Mouse (Mus musculus) CH12.LX (cell line): ENCODE measurements around the gene Eno4. TPM values are rescaled to one million over a fixed set of nuclear protein-coding genes. Genes with fewer than 3 reads are reported as not detected.

Experiments used
- DNase-seq: peaks from one replicate; pipeline ENCODE4 v3.0.0-alpha.2; 2013; ENCODE audit errors: extremely low read depth
- H3K27ac ChIP-seq: 2 replicates; pipeline ENCODE4 v1.5.1; 2012; ENCODE audit warnings: low read depth, mild to moderate bottlenecking, control low read depth, moderate library complexity; ENCODE audit not compliant: insufficient read depth
- H3K27me3 ChIP-seq: replicated peaks from 2 replicates; pipeline ENCODE3; 2012; ENCODE audit warnings: inconsistent platforms
- H3K36me3 ChIP-seq, 2 experiments: replicated peaks in 1 of 2; 2 replicates each; pipeline versions ENCODE3 to v1.6.1; 2012; ENCODE audit warnings: inconsistent platforms in 1 of 2, low read length in 1 of 2, mild to moderate bottlenecking in 1 of 2, mixed read lengths in 1 of 2, moderate library complexity in 1 of 2; ENCODE audit not compliant: control insufficient read depth in 1 of 2, insufficient read depth in 1 of 2
- H3K4me1 ChIP-seq, 2 experiments: 2 replicates each; pipeline ENCODE4 v1.6.1; 2012; ENCODE audit warnings: inconsistent platforms in 1 of 2, moderate library complexity in 1 of 2; ENCODE audit not compliant: insufficient read depth in 2 of 2, control insufficient read depth in 1 of 2
- H3K4me2 ChIP-seq: 2 replicates; pipeline ENCODE4 v1.6.1; 2012; ENCODE audit warnings: low read depth, mild to moderate bottlenecking, control low read depth; ENCODE audit not compliant: poor library complexity, insufficient read depth, severe bottlenecking
- H3K4me3 ChIP-seq, 3 experiments: fragments of 150-350 bp in 1 of 3; sonication (generic) in 1 of 3; replicated peaks in 1 of 3; 2 replicates each; pipeline versions ENCODE3 to v1.5.1; 2011 to 2012; ENCODE audit warnings: low read depth in 2 of 3, low read length in 2 of 3, mild to moderate bottlenecking in 2 of 3, moderate library complexity in 2 of 3, control low read depth in 1 of 3, improper control_type of control experiment in 1 of 3, inconsistent platforms in 1 of 3, mixed read lengths in 1 of 3; ENCODE audit not compliant: poor library complexity in 1 of 3
- H3K79me2 ChIP-seq: replicated peaks from 2 replicates; pipeline ENCODE4 v1.6.1; 2012; ENCODE audit warnings: mild to moderate bottlenecking, moderate library complexity; ENCODE audit not compliant: control insufficient read depth, poor library complexity, insufficient read depth, severe bottlenecking; ENCODE audit errors: extremely low read depth
- H3K9ac ChIP-seq: 2 replicates; pipeline ENCODE4 v1.6.1; 2012; ENCODE audit warnings: low read depth, mild to moderate bottlenecking, control low read depth, moderate library complexity; ENCODE audit not compliant: insufficient read depth
- H3K9me3 ChIP-seq: replicated peaks from 2 replicates; pipeline ENCODE3; 2012; ENCODE audit warnings: low read length, inconsistent platforms, mixed read lengths
- BHLHE40 ChIP-seq: IDR thresholded peaks from 2 replicates; pipeline ENCODE4 v1.6.1; 2011; ENCODE audit warnings: mild to moderate bottlenecking, low read depth, low read length, improper control_type of control experiment
- CHD1 ChIP-seq: IDR thresholded peaks from 2 replicates; pipeline ENCODE4 v1.6.1; 2012; ENCODE audit warnings: low read depth, low read length, improper control_type of control experiment, inconsistent platforms
- CTCF ChIP-seq, 2 experiments: IDR thresholded peaks in 1 of 2; conservative IDR thresholded peaks in 1 of 2; 2 replicates each; pipeline ENCODE4 v1.5.1; 2011 to 2012; ENCODE audit warnings: low read depth in 2 of 2, low read length in 2 of 2, improper control_type of control experiment in 1 of 2, inconsistent platforms in 1 of 2, mild to moderate bottlenecking in 1 of 2, moderate library complexity in 1 of 2
- E2F4 ChIP-seq: IDR thresholded peaks from 2 replicates; pipeline ENCODE4 v1.6.1; 2011; ENCODE audit warnings: low read depth, low read length, improper control_type of control experiment; ENCODE audit not compliant: insufficient replicate concordance
- EP300 ChIP-seq: IDR thresholded peaks from 2 replicates; pipeline ENCODE4 v1.6.1; 2011; ENCODE audit warnings: low read length, improper control_type of control experiment
- MAFK ChIP-seq: IDR thresholded peaks from 2 replicates; pipeline ENCODE4 v1.6.1; 2011; ENCODE audit warnings: low read length, improper control_type of control experiment; ENCODE audit not compliant: insufficient replicate concordance
- MAX ChIP-seq: IDR thresholded peaks from 2 replicates; pipeline ENCODE4 v1.6.1; 2011; ENCODE audit warnings: low read length, improper control_type of control experiment
- MAZ ChIP-seq: IDR thresholded peaks from 2 replicates; pipeline ENCODE4 v1.6.1; 2012; ENCODE audit warnings: low read depth, mild to moderate bottlenecking, inconsistent platforms, low read length, improper control_type of control experiment, moderate library complexity
- MXI1 ChIP-seq: IDR thresholded peaks from 2 replicates; pipeline ENCODE4 v1.6.1; 2011; ENCODE audit warnings: mild to moderate bottlenecking, low read depth, low read length, improper control_type of control experiment
- NRF1 ChIP-seq: IDR thresholded peaks from 2 replicates; pipeline ENCODE4 v1.6.1; 2014; ENCODE audit warnings: low read depth, mild to moderate bottlenecking, inconsistent platforms, low read length, improper control_type of control experiment, moderate library complexity
- POLR2AphosphoS2 ChIP-seq: IDR thresholded peaks from 2 replicates; pipeline ENCODE4 v1.6.1; 2011; ENCODE audit warnings: low read depth, low read length, improper control_type of control experiment
- RAD21 ChIP-seq: IDR thresholded peaks from 2 replicates; pipeline ENCODE4 v1.6.1; 2011; ENCODE audit warnings: low read depth, mild to moderate bottlenecking, low read length, improper control_type of control experiment, moderate library complexity
- SMC3 ChIP-seq: IDR thresholded peaks from 2 replicates; pipeline ENCODE4 v1.6.1; 2011; ENCODE audit warnings: low read depth, low read length, improper control_type of control experiment
- TBP ChIP-seq: conservative IDR thresholded peaks from 2 replicates; pipeline ENCODE4 v1.6.1; 2011; ENCODE audit warnings: low read depth, low read length, improper control_type of control experiment
- TCF12 ChIP-seq: IDR thresholded peaks from 2 replicates; pipeline ENCODE4 v1.6.1; 2014; ENCODE audit warnings: low read depth, mild to moderate bottlenecking, inconsistent platforms, low read length, improper control_type of control experiment
- UBTF ChIP-seq: IDR thresholded peaks from 2 replicates; pipeline ENCODE4 v1.6.1; 2012; ENCODE audit warnings: low read depth, mild to moderate bottlenecking, inconsistent platforms, low read length, improper control_type of control experiment, moderate library complexity
- USF1 ChIP-seq: IDR thresholded peaks from 2 replicates; pipeline ENCODE4 v1.6.1; 2014; ENCODE audit warnings: low read depth, mild to moderate bottlenecking, inconsistent platforms, low read length, improper control_type of control experiment
- USF2 ChIP-seq: conservative IDR thresholded peaks from 2 replicates; pipeline ENCODE4 v1.6.1; 2011; ENCODE audit warnings: low read depth, low read length, improper control_type of control experiment
- ZKSCAN1 ChIP-seq: IDR thresholded peaks from 2 replicates; pipeline ENCODE4 v1.6.1; 2012; ENCODE audit warnings: low read depth, inconsistent platforms, low read length, improper control_type of control experiment, borderline replicate concordance
- ZMIZ1 ChIP-seq: IDR thresholded peaks from 2 replicates; pipeline ENCODE4 v1.6.1; 2012; ENCODE audit warnings: low read depth, mild to moderate bottlenecking, inconsistent platforms, low read length, improper control_type of control experiment
- ZNF384 ChIP-seq: IDR thresholded peaks from 2 replicates; pipeline ENCODE4 v1.6.1; 2012; ENCODE audit warnings: low read depth, low read length, improper control_type of control experiment, inconsistent platforms
- dilution Hi-C: fragments of 300-500 bp; cut with MboI; formaldehyde crosslinking; loops from 2 replicates; pipeline ENCODE4 v1.14.3; 2020; ENCODE audit warnings: low sequenced_read_pairs; ENCODE audit not compliant: extremely low pct_unique_long_range_greater_than_20kb, extremely low pct_ligation_motif_present
- in situ Hi-C: fragments of 300-500 bp; cut with MboI; formaldehyde crosslinking; loops from 3 replicates; pipeline ENCODE4 v1.14.3; 2019; ENCODE audit warnings: low sequenced_read_pairs, low pct_ligation_motif_present, low pct_unique_long_range_greater_than_20kb, mixed read lengths
- polyA plus RNA-seq: library from polyadenylated mRNA; unstranded; fragments of >175 nt; gene quantifications from 2 replicates; pipeline ENCODE4 v1.2.1, GENCODE M21; 2012; ENCODE audit warnings: low read depth; ENCODE audit not compliant: insufficient read length
- total RNA-seq, 2 experiments: library from RNA; depleted of rRNA; stranded (reverse); fragments of 300-350 nt in 1 of 2; fragments of >200 nt in 1 of 2; gene quantifications; 2 replicates each; pipeline ENCODE4 v1.2.3; 2012 to 2014

Eno4 gene
- total and polyA plus RNA-seq, 3 experiments = 0.25 to 1.6 (median 1.2) TPM

DNA sequence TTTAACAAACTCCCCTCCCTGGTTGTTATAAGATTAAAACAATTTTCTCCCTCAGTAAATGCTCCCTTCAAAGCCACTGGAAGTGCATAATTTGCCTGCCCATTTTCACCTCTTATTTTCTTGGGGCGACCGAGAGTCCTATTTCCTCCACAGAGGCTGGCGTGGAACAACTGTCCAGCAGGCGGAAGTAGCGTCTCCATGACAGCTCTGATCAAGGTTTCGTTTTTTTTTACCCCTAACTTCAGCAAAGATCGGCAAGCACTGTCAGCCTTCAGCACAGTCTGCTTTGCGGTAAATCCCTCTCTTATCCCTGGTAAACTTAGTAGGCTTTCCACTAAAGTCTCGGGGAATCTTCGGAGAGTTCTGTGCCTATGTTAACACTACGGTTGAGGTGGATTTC lies 24.6 kb upstream of the Eno4 start:
- H3K9me3 ChIP-seq = no peaks in the 10 kb centered on the region
- H3K36me3 ChIP-seq = no peaks in the 10 kb centered on the region
- peak overlapping the region; percentile 4; the same call in 1 of the 2 replicates for H3K4me2 ChIP-seq
- H3K27ac ChIP-seq = no peak overlapping the region
- TF ChIP-seq ZNF384 (peak; percentile 74), CTCF (conservative IDR thresholded peaks at IDR 0.05 in 1 of 2, IDR thresholded peaks at IDR 0.05 in 1 of 2; ENCODE audit: low read depth in 2 of 2, low read length in 2 of 2) (peak in 1 of 2 experiments; percentile 18; a peak in 2 of 4 replicates), SMC3 (0 out of 2 replicates have a peak, but pooled peaks have one; percentile 13), TCF12 (no peak)
- no peak overlapping the region for H3K9ac ChIP-seq
- H3K27me3 ChIP-seq = no peaks in the 10 kb centered on the region
- no peaks in the 10 kb centered on the region for H3K79me2 ChIP-seq
- dilution Hi-C loops = no loop called here
- no peak overlapping the region for H3K4me3 ChIP-seq
- peaks cover 0 to 2% of the 10 kb centered on the region in 2 experiments; a peak in 1 of 4 replicates for H3K4me1 ChIP-seq
- DNase-seq = no peak
- in situ Hi-C loops = no loop called here

- H3K27ac ChIP-seq = no peak overlapping the region
- H3K9me3 ChIP-seq = no peaks in the 10 kb centered on the region
- H3K79me2 ChIP-seq = no peaks in the 10 kb centered on the region
- H3K4me3 ChIP-seq = no peak overlapping the region
- dilution Hi-C loops = no loop called here
- no peaks in the 10 kb centered on the region for H3K27me3 ChIP-seq
- DNase-seq = no peak
- TF ChIP-seq E2F4 (no peak), EP300 (no peak), MAFK (no peak), NRF1 (no peak), BHLHE40 (no peak), ZMIZ1 (no peak), POLR2AphosphoS2 (no peak), TBP (no peak), TCF12 (no peak)
- TF ChIP-seq, all 38 proteins: peak for 0
- no peaks in the 10 kb centered on the region for H3K36me3 ChIP-seq
- H3K9ac ChIP-seq = no peak overlapping the region
- H3K4me2 ChIP-seq = no peak overlapping the region
- H3K4me1 ChIP-seq = peaks cover 0 to 2% of the 10 kb centered on the region in 2 experiments; a peak in 1 of 4 replicates
- in situ Hi-C loops = no loop called here
Measured at GRCm38 (mm10) chr19:58919148-58919547, 24.1 kb upstream of the Eno4 start.

GRCm38 (mm10) chr19:58931081-58931800 lies 12.0 kb upstream of the Eno4 start:
- in situ Hi-C loops = no loop called here
- no peaks in the 10 kb centered on the region for H3K9me3 ChIP-seq

More at GRCm38 (mm10) chr19:58931081-58931800, 12.0 kb upstream of the Eno4 start:
- TF ChIP-seq MXI1 = no peak
- TF ChIP-seq UBTF = no peak
- TF ChIP-seq CHD1 = no peak
- TF ChIP-seq MAX = no peak
- no peak for TF ChIP-seq ZKSCAN1
- TF ChIP-seq TBP = no peak
- no peak for TF ChIP-seq MAZ
- no peak for TF ChIP-seq RAD21
- TF ChIP-seq MAFK = no peak
- TF ChIP-seq USF1 = no peak
- TF ChIP-seq ZNF384 = no peak
- no peak for TF ChIP-seq USF2
- TF ChIP-seq BHLHE40 = no peak
- TF ChIP-seq, all 38 proteins: peak for 0
- Histone ChIP-seq H3K4me3 (no peak overlapping the region), H3K27me3 (no peaks in the 10 kb centered on the region), H3K4me1 (no peaks in the 10 kb centered on the region), H3K27ac (no peak overlapping the region), H3K4me2 (no peak overlapping the region), H3K9ac (no peak overlapping the region), H3K36me3 (peaks cover 3 to 40% of the 10 kb centered on the region in 2 experiments), H3K79me2 (no peaks in the 10 kb centered on the region)
- dilution Hi-C loops = no loop called here
- no peak for DNase-seq
